Mouse (Mus musculus): ENCODE results near the gene Asb8.

Asb8 gene

DNA sequence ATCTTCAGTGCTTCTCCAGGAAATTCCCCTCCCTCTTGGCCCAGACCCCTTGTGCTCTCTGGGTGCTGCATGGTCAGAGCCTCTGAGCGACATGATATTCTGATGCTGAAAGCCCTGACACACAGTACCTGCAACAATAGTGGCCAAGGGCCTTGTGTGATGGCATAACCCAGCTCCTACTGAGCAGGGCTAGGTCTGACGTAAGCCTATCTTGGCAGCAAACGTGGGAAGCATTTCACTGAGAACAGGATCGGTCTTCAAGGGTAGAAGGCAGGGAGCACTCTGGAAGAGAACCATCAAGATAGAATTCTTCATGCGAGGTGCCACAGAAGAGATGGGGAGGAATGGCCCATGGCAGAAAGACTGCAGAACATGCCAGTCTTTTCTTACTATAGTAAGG, at the start of gene Asb8:
Asb8 (minus strand) TSS at position 101 of the 400 bp plus-strand sequence.
- no peak for DNase-seq (ENCODE audit: low read depth)

DNA sequence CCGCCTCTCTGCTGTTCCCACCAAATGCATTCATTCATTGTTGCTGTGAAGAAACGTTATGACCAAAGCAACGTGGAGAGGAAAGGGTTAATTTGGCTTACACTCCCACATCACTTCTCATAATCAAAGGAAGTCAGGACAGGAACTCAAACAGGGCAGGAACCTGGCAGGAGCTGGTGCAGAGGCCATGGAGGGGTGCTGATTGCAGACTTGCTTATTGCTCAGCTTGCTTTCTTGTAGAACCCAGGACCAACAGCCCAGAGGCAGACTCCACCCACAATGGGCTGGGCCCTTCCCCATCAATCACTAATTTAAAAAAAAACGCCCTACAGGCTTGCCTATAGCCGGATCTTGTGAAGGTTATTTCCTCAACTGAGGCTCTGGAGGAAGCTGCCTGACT, 48.7 kb upstream of the Asb8 start:
- no peak for DNase-seq (ENCODE audit: low read depth)

DNA sequence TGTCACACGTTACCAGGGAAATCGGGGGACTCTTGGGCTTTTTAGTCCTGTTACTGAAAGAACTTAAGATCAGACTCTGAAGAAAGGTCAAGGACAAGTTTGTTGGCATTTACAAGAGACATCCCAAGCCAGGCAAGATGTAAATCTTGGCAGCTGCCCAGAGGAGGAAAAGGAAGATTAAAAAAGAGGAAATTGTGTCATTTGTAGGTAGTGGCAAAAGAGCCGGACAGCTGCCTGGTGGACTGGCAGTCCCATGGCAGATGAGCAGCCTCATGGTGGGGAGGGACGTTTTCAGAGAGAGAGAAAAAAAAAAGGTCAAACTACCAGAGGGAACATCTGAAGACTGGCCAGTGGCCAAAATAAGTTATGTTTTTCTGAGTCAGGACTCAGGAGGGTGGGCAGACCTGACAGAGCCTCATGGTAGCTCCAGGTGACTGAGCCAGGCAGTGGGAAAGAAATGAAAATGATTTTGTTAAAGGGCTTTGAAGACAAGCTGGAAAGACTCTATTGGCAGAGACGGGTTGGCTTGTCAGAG, 48.0 kb upstream of the Asb8 start:
- DNase-seq (ENCODE audit: low read depth) = no peak

DNA sequence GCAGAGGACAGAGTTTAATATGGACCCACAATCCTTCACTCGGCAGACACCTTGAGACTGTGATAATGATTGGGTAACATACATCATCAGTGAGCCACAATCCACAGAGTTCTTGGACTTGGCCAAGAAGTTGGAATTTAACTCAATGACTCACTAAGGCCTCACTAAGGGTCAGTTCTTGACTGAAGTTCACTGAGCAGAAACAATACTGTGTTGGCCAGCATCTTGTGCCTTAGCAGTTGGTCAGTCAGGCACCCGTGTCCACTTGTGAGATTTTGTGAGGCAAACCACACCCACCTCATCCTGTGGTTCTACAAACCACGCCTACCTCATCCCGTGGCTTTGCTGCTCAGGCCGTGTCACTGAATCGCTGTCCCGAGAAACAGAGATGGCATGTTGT, 44.3 kb upstream of the Asb8 start:
- no peak for DNase-seq (ENCODE audit: low read depth)

DNA sequence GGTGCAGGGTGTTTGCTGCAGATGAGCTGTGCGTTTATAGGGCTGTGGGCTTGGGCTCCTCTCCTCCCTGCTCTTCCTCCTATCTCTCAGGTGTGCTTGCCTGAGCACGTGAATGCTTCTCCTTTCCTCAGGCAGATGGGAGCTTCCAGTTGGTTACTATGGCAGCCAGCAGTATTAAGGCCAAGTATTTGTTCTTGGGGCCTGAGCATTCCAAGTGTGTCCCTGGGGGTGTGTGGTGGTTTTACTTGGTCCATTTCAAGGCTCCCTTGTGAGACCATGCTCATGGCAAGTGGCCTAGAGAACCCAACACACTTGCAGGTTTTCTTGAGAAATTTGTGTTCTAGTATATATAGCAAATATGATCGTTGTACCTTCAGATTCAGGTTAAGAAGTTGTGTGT, 30.0 kb upstream of the Asb8 start, which contains the start of gene Olfr288:
Olfr288 (minus strand) TSS at position 101 of the 400 bp plus-strand sequence.
- DNase-seq (ENCODE audit: low read depth) = no peak

DNA sequence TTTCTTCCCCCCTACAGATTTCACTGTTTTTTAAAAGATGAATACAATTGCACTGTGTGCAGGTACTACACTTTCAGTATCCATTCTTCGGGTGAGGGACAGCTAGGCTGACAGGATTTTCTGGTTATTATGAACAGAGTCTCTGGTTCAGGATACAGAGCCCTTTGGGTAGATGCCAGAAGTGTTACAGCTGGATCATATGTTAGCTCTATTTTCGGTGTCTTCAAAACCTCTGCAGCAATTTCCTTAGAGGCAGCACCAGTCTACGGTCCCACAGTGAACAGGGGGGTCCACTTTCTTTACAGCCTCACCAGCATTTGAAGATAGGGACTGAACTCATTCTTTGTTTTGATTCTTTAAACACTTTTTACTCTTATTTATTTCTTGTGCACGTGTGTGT, 19.0 kb upstream of the Asb8 start:
- DNase-seq (ENCODE audit: low read depth) = no peak

DNA sequence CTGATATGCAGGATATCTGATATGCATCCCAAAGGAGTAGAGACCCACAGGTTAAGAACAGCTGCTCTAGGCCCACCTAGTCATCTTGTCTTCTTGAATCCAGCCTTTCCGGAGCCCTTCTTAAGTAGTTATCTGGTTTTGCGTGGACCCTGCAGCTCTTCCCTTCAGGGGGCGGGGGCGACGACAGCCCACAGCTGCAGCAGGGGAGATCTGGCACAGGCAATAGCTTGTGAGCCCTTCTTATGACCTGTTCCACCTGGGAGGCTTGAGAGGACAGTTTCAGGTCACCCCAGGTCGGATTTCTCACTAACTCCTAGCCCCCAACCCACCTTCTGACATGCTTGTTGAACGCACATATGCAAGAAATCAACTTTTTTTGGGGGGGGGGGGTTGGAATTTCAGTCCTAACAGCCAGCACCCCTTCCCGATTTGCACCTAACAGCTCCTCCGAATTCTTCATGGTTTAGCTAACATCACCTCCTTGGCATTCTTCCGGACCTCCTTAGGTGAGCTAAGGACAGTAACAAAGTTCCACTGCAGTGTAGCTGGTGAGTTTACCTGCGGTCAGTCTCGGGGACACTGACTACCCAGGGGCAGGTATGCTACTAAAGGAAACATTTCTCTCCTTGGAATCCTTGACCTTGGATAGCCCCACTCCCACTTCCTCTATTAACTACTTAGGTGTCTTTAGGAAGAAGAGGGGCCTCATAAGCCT, 16.6 kb upstream of the Asb8 start:
- DNase-seq (ENCODE audit: low read depth) = no peak

DNA sequence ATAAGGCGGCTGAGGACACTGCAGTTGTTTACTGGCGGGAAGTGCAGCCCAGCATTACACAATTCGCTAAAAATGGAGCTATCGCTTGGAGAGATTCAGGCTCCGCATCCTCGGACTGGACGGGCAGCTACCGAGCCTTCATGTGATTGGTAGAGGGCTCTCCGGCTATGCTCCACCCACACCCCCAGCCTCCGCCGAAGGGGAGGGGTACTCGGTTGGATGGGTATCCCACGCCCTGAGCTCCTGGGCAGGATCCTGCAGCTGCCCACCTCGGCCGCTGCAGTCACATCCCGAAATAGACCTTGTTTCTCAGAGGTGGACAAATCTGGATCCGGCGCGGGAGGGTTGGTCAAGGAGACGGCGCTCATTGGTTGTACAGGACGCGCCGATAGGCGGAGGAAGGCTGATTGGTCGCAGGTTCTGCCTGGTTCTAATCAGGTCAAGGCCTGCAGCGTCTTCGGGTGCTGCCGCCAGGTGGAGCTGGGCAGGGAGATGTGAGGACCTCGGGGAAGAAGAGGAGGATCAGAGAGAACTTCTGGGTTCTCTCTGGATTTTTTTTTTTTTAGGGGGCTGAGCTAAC, 15.8 kb upstream of the Asb8 start:
- DNase-seq (ENCODE audit: low read depth) = peak; percentile 93

DNA sequence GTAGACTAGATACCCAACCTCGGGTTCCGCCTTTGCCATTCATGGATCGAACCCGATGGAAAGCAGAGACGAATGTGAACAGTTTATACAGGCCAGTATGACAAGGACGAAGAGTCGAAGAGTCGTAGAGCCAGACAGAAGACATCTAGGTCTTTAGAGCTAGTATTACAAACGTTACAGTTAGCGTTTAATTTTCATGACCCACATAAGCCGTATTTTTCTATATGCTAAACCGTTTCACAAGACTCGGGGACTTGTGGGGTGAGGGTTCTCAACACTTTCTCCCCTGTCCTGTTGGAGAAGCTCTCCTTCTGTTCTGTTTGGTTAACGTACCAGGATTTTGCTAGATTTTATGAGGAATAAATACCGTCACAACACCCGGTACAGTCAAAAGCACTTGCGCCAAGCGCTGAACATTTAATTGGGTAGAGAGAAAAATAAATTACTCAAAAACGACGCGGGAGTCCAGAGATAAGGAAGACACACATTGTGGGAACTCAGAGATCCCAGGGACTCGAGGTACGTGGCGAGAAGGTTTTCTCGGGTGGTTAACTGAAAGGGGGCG, 15.2 kb upstream of the Asb8 start:
- no peak for DNase-seq (ENCODE audit: low read depth)

DNA sequence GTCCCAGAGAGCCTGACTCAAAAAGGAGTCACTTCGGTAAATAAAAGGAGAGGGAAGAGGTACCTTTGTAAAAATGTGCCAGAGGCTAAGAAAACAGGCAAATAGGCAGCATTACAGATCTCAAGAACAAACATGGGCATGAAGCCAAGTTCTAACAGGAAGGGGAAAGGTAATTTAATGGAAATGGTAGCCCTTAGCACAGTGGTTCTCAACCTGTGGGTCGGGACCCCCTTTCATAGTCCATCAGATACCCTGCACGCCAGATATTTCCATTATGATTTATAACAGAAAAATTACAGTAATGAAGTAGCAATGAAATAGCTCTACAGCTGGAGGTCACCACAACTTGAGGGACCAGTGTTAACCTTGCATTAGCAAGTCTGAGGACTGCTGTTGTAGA, 11.9 kb upstream of the Asb8 start:
- no peak for DNase-seq (ENCODE audit: low read depth)

DNA sequence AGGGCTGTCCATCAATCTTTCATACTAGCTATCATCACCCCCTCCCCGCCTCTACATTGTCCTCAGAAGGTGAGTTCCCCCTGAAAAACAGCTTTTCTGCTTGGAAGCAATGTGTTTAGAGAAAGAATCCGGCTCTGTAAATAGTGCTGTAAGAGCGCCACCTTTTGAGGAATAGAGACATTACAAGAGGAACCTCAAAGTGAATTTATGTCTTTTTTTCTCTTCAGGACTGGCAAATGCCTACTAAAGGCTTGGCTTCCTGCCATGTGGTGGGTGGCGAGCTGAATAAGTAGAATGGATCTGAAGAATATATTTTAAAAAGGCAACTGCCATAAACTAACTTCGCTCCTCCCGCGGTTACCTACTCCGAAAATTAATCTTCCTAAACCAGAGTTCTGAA, 8.4 kb upstream of the Asb8 start:
- no peak for DNase-seq (ENCODE audit: low read depth)

DNA sequence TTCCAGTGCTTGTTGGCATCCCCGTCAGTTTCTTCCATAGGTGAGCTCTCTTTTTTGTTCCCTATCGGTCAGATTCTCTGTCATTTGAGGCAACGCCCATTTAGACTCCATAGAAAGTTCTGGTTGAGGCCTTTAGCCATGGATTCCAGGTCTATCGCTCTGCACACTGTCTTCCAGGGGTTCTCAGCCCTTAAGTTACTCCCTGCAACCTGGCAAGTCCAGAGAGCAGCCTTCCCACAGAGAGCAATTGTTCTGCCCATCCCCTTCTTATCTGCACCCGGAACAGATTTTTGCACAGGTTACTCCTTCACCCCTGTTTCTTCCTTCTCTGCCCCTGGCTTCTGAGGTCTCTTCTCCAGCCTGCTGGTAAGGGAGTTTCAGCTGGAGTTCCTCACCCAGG, 6.7 kb upstream of the Asb8 start:
- DNase-seq (ENCODE audit: low read depth) = no peak

DNA sequence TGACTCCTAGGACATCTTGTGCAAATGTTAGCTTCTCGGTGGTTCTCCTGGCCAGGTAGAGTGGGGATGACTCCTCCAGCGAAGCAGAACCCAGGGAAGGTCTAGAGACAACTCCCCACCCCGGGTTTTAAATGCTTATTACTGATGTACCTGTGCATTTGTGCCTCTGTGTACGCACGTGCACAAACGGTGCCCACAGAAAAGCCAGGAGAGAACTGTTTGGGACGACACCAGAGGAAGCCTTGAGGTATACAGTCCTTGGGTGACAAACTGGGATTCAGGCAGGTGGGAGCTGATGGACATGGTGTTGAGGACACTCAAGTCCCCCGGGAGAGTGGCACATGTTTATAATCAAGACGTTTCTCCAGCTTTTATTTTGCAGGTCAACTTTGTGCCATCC, 5.5 kb upstream of the Asb8 start:
- no peak for DNase-seq (ENCODE audit: low read depth)

DNA sequence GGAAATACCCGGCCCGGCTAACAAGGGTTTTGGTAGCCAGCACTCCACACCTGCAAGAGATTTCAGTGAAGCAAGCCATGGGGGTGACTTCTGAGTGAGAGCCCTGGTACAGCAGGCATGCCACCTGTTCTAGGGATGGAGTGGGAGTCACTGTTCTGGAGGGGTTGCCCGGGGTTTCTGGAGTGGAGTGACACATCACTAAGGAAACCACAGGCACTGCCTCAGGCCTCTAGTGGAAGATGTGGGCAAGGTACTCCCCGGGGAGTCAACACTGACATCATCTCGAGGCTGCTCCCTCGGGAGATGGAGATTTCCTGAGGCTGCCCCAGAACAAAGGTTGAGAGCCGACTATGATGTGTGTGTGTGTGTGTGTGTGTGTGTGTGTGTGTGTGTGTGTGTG, 4.9 kb upstream of the Asb8 start:
- DNase-seq (ENCODE audit: low read depth) = no peak

DNA sequence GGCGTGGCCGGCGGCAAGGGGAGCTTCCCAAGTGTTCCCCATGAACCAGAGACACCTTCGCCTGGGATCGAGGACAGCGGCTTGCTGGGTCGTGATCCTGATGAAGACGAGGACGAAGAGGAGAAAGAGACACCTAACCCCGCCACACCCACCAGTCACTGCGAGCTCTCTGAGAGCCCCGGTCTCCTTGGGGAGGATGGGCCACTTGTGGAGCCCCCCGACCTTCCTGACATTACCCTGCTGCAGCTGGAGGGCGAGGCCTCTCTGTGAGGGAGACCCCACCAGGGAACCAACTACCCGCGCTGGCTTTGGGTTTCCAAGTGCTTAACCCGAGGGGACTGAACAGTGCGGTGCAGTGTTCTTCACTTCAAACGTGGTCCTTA, 3.2 kb upstream of the Asb8 start:
- no peak for DNase-seq (ENCODE audit: low read depth)

DNA sequence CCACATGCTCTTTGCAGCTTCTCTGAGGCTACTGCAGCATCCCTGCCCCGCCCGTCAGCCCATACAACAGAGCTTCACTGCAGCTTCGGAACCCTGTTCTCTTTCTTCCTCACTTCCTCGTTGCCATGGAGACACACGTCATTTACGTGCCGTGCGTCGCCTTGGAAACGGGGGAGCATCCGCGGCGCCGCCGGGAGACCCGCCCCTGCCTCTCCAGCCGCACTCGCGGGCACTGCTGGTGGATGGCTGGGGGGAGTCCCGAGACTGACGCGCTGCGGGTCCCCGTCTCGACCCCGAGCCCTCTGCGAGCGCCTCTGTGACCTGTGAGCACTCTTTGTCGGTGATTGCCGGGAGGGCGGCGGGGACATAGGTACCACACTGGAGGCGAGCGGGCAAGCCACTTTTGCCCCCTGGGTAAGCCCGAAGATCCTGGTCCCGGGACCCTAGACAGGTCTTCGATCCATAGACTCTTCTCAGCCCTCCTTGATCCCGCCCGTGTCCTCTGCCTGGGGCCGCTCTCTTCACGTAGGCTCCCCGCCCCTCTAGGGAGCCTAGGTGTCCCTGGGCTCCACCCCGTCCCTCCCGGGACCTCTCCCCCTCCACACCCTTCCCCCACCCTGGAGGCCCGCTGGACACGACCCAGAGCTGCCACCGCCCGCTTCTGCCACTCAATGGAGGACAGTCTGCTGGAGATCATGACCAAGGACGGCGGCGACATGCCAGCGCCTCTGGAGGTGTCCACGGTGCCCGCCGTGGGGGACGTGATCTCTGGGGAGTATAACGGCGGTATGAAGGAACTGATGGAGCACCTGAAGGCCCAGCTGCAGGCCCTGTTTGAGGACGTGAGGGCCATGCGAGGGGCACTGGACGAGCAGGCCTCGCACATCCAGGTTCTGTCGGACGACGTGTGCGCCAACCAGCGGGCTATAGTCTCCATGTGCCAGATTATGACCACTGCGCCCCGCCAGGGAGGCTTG, 2.5 kb upstream of the Asb8 start:
- DNase-seq (ENCODE audit: low read depth) = no peak

DNA sequence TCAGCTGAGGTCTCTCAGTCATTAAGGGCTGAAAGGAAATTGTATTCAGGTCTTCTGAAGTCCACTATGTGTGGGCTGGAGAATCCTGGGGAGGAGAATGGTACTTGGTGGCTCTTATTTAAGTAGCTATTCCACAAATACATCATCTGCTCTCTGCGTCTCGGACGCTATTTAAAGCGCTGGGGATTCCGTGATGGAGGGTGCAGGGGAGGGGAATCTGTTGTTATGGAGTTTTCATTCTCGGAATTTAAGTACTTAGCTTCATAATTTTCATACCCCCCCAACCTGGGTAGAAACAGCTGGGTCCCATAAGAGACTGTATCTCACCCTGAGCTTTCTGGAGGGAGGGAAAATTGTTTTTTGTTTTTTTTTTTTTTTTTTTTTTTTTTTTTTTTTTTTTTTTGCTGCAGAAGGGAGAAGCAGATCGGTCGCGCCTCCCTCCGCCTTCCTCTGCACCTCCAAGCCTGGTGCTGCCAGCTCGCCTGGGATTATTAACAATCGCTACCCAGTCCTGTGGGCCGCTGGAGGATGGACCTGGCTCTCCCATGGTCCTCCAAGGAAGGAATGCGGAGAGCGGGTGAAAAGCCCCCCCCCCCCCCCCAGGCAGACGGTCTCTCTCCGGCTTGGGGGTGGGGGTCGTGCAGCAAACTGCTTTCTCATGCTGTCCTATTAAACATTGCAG, 1.7 kb upstream of the Asb8 start, which contains the start of gene Ccdc184:
Ccdc184 (plus strand) TSS at position 196 of the 682 bp plus-strand sequence.
- no peak for DNase-seq (ENCODE audit: low read depth)

DNA sequence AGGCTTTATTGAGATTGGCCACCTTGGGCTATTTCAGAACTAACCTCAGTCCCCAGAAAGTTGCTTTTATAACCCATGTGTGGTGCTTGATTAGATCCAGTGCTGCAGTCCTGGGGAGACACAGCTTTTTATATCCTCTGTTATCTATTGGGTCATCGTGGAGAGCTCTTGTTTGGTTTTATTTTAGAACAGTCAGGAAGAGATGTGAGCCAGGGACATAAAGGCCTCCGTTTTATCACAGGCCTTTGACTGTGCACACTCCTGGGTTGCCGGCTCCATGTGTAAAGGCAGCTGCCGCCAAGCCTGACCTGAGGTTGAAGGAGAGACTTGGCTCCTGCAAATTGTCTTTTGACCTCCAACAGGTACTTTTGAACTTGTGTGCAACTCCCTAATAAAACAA, 2.9 kb downstream of the Asb8 start:
- DNase-seq (ENCODE audit: low read depth) = no peak

DNA sequence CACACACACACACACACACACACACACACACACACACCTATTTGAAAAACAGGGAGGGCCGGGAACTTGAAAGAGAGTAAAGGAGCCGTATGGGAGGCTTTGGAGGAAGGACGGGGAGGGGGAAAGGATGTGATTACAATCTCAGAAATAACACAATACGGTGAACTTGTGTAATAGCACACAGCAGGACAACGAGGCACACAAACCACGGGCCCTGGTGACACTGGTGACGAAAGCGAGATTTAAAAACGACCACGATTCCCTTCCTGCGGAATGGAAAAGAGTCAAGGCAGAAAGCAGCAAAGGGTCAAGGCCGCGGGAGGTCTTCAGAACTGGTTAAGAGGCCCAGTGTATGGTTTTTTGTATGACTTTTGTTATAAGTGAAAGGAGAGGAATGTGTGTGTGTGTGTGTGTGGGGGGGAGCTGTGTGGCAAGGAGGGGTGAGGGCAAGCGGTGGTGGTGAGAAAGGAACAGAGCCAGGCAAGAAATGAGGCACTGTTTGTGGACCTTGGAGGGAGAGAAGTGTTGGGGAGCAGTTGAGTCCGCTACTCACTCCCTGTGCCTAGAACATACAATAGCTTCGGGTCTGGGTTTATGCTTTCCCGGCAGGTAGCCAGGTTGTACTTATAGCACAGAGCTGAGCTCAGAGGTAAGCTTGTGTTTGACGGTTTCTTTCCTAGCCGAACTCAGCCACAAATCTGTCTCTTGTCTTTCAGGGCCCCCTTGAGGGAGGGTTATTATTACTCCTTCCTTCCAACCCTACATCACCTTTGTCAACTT, 4.2 kb downstream of the Asb8 start:
- no peak for DNase-seq (ENCODE audit: low read depth)

DNA sequence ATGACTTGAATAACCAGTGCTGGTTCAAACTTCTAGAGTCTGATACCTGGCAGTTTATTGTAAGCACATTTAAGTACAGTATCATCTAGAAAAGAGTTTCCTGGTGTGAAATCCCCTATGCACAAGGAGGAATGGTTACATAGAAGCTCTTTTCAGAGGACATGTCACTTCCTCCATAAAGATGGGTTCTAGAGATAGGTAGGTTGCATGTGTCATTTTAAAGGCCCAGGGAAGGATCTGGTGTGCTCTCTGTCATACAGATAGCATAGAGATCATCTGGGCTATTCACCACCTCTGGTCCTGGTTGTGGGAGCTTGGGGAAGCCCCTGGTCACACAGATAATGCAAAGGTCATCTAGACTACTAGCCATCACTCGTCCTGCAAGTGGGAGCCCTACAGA, 8.2 kb downstream of the Asb8 start:
- no peak for DNase-seq (ENCODE audit: low read depth)

DNA sequence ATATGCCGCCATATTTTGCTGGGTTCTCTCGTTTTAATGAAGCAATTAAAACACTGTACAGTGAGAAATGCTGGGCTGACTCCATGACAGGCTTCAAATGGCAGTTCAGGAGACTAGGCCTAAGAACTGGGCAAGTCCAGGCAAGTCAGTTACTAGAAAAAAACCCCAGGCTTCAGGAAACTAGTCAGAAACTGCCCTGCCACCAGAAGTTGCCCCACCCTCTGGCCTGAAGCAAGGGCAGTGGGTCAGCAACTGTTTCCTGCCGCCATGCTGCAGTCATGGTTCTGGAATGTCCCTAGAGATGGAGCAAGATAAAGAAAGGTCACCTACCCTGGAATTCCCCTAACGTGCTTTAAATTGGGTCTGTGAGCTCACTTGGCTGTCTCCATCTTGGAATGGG, 9.5 kb downstream of the Asb8 start:
- DNase-seq (ENCODE audit: low read depth) = no peak
